In the genomic region with DNA sequence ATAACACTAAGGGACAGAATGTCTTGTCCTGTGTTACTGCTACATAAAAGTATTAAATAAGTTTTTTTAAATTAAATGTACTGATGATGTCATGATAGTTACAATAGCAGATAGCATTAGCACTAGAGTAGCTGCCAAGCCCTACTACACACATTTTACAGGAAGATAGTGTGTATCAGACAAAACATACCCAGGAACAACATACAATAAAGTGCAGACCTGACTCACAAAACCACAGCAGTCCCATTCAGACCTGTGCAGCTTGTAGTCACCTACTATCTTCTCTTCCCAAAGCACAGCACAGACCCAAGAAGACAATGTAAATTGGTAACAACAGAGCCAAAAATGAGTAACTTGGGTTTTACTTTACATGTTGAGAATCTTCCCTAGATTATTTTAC, we compare ENCODE assay signal across 27 mouse cellular contexts. TPM values are rescaled to one million over a fixed set of nuclear protein-coding genes. Genes with fewer than 3 reads are reported as not detected.
"Had no signal": no experiment of that assay in that cellular context is flagged by ENCODE, and none has a peak within 500 bp of the region (broad histone marks: within the 10 kb centered on the region; RNA-seq: fewer than 3 reads in every experiment).

No protein-coding gene starts in this region.

- H3K9ac ChIP-seq: lung, embryonic 14.5 days; midbrain, embryonic 12.5 days; neural tube, embryonic 13.5 days; neural tube, embryonic 15.5 days had no signal

- DNase-seq: lung, adult 18-20 months; lung, embryonic 14.5 days; lung, postnatal 10 days; lung, postnatal 4 days; midbrain, embryonic 14.5 days; retina, postnatal 1 day; right cerebral cortex, adult 18-20 months; right cerebral cortex, postnatal 25 days; right cerebral cortex, postnatal 4 days; spleen, adult 18-20 months; thymus, adult 18-20 months; thymus, postnatal 14 days; thymus, postnatal 36 days had no signal

- H3K4me3 ChIP-seq: megakaryocyte, embryonic 14.5 days; midbrain, embryonic 10.5 days; midbrain, embryonic 12.5 days; myocyte; neural tube, embryonic 13.5 days; neural tube, embryonic 15.5 days had no signal

- H3K4me1 ChIP-seq: midbrain, embryonic 10.5 days; midbrain, embryonic 12.5 days; neural tube, embryonic 13.5 days; neural tube, embryonic 15.5 days had no signal

- ATAC-seq: midbrain, embryonic 16.5 days had no signal

- H3K27ac ChIP-seq: midbrain, embryonic 10.5 days; midbrain, embryonic 12.5 days; neural tube, embryonic 13.5 days; neural tube, embryonic 15.5 days had no signal

- H3K9me3 ChIP-seq: megakaryocyte, embryonic 14.5 days; midbrain, embryonic 10.5 days; midbrain, embryonic 12.5 days; neural tube, embryonic 13.5 days; neural tube, embryonic 15.5 days had no signal

- H3K27me3 ChIP-seq: megakaryocyte, embryonic 14.5 days; midbrain, embryonic 12.5 days; neural tube, embryonic 13.5 days; neural tube, embryonic 15.5 days had no signal

RNA-seq across cellular contexts. Expression of a gene that starts 11.4 kb away (rescaled TPM):
- polyA plus RNA-seq: liver, embryonic 16.5 days; lung, embryonic 14.5 days; lung, embryonic 16.5 days; midbrain, embryonic 12.5 days; midbrain, embryonic 14.5 days; midbrain, embryonic 16.5 days; neural tube, embryonic 11.5 days; neural tube, embryonic 13.5 days; neural tube, embryonic 15.5 days; small intestine, adult 2 months; stomach, embryonic 14.5 days; thymus, postnatal 0 days had no signal

RNA-seq across cellular contexts. Expression of a gene that starts 46.7 kb away (rescaled TPM):
- polyA plus RNA-seq: lung, embryonic 14.5 days; lung, embryonic 16.5 days; midbrain, embryonic 14.5 days; midbrain, embryonic 16.5 days; neural tube, embryonic 13.5 days; neural tube, embryonic 15.5 days; small intestine, adult 2 months; stomach, embryonic 16.5 days had no signal
